Mouse (Mus musculus) liver, embryonic 12.5 days (tissue): ENCODE measurements at regions not wholly inside any gene's neighbourhood (a gene's known extent, or its start where the extent isn't known, plus 50 kb on each side); places are given as distances from the start of the nearest gene placed in this dataset.

Experiments used
- ATAC-seq: fragments of 200-750 bp; cut with Nextera tagmentation; 2 replicates; pipeline ENCODE4 v1.8.0; 2017; ENCODE audit warnings: moderate number of reproducible peaks, mild to moderate bottlenecking, moderate library complexity
- H3K27ac ChIP-seq: fragments of 300-500 bp; sonication (generic); 2 replicates; pipeline ENCODE4 v1.5.1; 2016; ENCODE audit warnings: mild to moderate bottlenecking
- H3K27me3 ChIP-seq: fragments of 300-500 bp; sonication (generic); replicated peaks from 2 replicates; pipeline ENCODE4 v1.6.1; 2016; ENCODE audit warnings: mild to moderate bottlenecking, moderate library complexity
- H3K36me3 ChIP-seq: fragments of 300-500 bp; sonication (generic); 2 replicates; pipeline ENCODE4 v1.6.1; 2016; ENCODE audit warnings: mild to moderate bottlenecking, moderate library complexity
- H3K4me1 ChIP-seq: fragments of 300-500 bp; sonication (generic); 2 replicates; pipeline ENCODE4 v1.6.1; 2016
- H3K4me2 ChIP-seq: fragments of 300-500 bp; sonication (generic); 2 replicates; pipeline ENCODE4 v1.6.1; 2016; ENCODE audit warnings: mild to moderate bottlenecking, moderate library complexity
- H3K4me3 ChIP-seq: fragments of 300-500 bp; sonication (generic); 2 replicates; pipeline ENCODE4 v1.5.1; 2016; ENCODE audit warnings: mild to moderate bottlenecking, moderate library complexity
- H3K9ac ChIP-seq: fragments of 300-500 bp; sonication (generic); 2 replicates; pipeline ENCODE4 v1.6.1; 2016; ENCODE audit warnings: mild to moderate bottlenecking, moderate library complexity
- H3K9me3 ChIP-seq: fragments of 300-500 bp; sonication (generic); replicated peaks from 2 replicates; pipeline ENCODE4 v1.6.1; 2016; ENCODE audit warnings: mild to moderate bottlenecking, moderate library complexity
- WGBS: fragments of 180-500 bp; shearing (Covaris S2); methylation state at CpG from one replicate; pipeline ENCODE4 v1.1.7; 2016; ENCODE audit not compliant: insufficient replicate concordance; 5-methylcytosine and 5-hydroxymethylcytosine counted together

DNA sequence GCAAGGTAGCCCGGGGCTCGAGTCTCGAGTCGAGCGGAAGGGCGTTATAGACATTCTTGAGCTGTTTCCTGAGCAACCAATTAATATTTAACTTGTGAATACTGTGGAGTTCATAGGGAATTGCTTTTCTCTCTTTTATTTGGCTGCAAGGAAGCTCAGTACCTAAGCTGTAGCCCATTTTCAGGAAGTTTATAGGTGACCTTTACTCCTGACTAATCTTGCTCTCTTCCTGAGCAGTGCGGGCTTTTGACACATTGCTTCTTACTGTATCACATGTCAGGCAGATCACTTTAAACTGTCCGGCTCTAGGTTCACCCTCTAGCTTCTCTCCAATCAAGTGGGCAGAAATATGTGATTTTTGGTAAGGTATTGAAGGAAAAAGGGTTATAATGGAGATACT lies 51.4 kb upstream of the Pard3b start:
- no peaks in the 10 kb centered on the region for H3K9me3 ChIP-seq
- no peak for ATAC-seq
- H3K27ac ChIP-seq: no peak overlapping the region
- no peak overlapping the region for H3K4me2 ChIP-seq
- no peaks in the 10 kb centered on the region for H3K4me1 ChIP-seq
- 76% methylated on average over 8 of the region's 8 CpGs for WGBS
- no peak overlapping the region for H3K4me3 ChIP-seq
- H3K27me3 ChIP-seq: no peaks in the 10 kb centered on the region
- H3K36me3 ChIP-seq: no peaks in the 10 kb centered on the region
- H3K9ac ChIP-seq: no peak overlapping the region
